ENCODE assay signal across 20 mouse cellular contexts in genomic region chr11:77705920-77706319, GRCm38 (mm10). TPM values are rescaled to one million over a fixed set of nuclear protein-coding genes. Genes with fewer than 3 reads are reported as not detected.
"Had no signal": no experiment of that assay in that cellular context is flagged by ENCODE, and none has a peak within 500 bp of the region (broad histone marks: within the 10 kb centered on the region; RNA-seq: fewer than 3 reads in every experiment).

No protein-coding gene starts in this region.

- H3K9ac ChIP-seq: lung, embryonic 14.5 days; midbrain, embryonic 13.5 days; midbrain, embryonic 15.5 days; neural tube, embryonic 12.5 days; stomach, embryonic 15.5 days had no signal

- H3K9me3 ChIP-seq: megakaryocyte, embryonic 14.5 days; midbrain, embryonic 13.5 days; midbrain, embryonic 15.5 days; neural tube, embryonic 12.5 days; stomach, embryonic 15.5 days had no signal

- H3K4me3 ChIP-seq: megakaryocyte, embryonic 14.5 days; midbrain, embryonic 13.5 days; midbrain, embryonic 15.5 days; neural tube, embryonic 12.5 days; stomach, embryonic 15.5 days had no signal

- DNase-seq: lung, adult 18-20 months; lung, embryonic 14.5 days; lung, postnatal 10 days; lung, postnatal 4 days; right cerebral cortex, postnatal 14 days; thymus, adult 2 months; thymus, postnatal 25 days had no signal

- ATAC-seq: midbrain, embryonic 13.5 days; midbrain, embryonic 15.5 days had no signal

- H3K4me2 ChIP-seq: lung, embryonic 14.5 days; midbrain, embryonic 11.5 days; midbrain, embryonic 13.5 days; midbrain, embryonic 15.5 days; neural tube, embryonic 12.5 days; stomach, embryonic 15.5 days had no signal

- H3K27me3 ChIP-seq: megakaryocyte, embryonic 14.5 days; midbrain, embryonic 13.5 days; midbrain, embryonic 15.5 days; neural tube, embryonic 12.5 days; stomach, embryonic 15.5 days had no signal

- H3K27ac ChIP-seq: midbrain, embryonic 13.5 days; midbrain, embryonic 15.5 days; neural tube, embryonic 12.5 days; stomach, embryonic 15.5 days; stomach, postnatal 0 days had no signal

- H3K4me1 ChIP-seq: midbrain, embryonic 13.5 days; midbrain, embryonic 15.5 days; neural tube, embryonic 12.5 days; stomach, embryonic 15.5 days had no signal

RNA-seq across cellular contexts. Expression of gene Cryba1, which starts 19.2 kb away (rescaled TPM):
- total RNA-seq: midbrain, postnatal 0 days; monocyte, adult 5-6 weeks; neutrophil, adult 5-6 weeks had no signal
- polyA plus RNA-seq: lung, embryonic 14.5 days; lung, embryonic 16.5 days; spleen, adult 2 months; stomach, embryonic 15.5 days; stomach, postnatal 0 days; testis, adult 2 months had no signal
